Mouse (Mus musculus) thymus, postnatal 14 days (tissue): ENCODE data around the gene H3f3a.

ENCODE experiments used
- DNase-seq: peaks from one replicate; pipeline ENCODE4 v3.0.0; 2021

Gene H3f3a

DNA sequence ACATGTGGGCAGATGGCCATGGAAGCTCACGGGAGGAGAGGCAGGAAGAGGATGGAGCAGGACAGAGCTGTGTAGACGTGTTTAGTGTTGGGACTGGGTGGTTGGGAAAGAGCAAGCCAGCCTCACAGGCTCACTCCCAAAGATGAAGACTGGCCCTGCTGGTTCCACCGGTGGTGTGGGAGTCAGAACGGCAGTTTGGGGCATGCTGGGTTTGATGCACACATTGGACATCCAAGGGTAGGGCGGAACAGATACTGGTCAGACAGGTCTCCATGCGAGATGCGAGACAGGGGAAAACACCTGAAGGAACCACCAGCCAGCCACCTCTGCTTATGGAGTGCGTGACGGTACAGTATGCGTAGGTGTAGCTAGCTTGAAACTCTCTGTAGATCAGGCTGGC lies 34.8 kb downstream of the H3f3a start:
- DNase-seq, result no peak

DNA sequence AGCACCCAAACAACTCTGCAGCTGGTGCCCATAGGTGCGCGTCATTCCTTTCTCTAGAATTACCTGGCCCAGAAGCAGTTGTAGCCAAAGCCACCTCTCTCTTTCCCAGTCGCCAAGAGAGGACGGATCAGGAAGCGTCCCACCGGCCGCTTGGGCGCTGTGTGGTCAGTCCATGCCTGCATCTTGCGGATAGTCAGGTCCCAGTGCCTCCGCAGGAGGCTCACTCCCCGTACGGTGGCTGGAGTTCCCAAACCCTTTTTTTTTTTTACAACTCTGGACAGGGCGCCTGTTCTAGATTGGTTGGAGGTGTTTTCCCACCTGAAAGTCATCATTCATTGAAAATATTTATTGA lies 35.4 kb downstream of the H3f3a start:
- DNase-seq, result no peak

DNA sequence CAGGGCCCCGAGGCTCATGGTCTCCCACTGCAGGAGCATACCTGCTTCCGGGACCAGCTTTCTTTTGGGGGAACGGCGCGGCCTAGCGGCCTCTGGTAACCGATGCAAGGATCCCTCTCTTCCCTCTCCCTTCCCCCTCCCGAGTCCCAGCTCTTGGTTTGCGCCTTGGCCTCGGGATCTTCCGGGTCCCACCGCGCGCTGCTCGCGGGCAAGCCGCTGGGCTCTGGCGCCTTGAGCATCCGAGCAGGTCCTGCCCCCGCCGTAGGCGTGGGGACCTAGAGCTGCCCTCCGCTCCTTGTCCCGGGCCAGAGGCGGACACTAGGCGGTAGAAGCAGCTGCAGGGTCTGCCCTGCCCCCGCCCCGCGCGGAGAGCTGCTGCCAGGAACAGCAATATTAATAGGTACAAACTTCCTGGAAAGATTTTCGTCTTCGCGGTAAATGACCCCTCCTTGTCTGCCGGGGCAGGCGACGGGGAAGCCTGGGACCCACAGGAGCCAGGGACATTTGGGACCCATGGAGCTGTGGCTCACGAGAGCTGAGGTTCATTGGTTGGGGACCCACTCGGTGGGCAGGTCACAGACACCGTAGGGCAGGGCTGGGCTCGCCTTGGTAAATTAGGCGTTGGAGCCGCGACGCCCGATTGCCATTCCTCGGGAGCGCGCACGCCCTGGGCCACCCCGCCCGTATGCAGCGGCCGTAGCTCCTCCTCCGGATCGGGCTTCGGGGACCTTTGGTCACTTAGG lies 35.9 kb downstream of the H3f3a start:
- DNase-seq, result peak; percentile 87

DNA sequence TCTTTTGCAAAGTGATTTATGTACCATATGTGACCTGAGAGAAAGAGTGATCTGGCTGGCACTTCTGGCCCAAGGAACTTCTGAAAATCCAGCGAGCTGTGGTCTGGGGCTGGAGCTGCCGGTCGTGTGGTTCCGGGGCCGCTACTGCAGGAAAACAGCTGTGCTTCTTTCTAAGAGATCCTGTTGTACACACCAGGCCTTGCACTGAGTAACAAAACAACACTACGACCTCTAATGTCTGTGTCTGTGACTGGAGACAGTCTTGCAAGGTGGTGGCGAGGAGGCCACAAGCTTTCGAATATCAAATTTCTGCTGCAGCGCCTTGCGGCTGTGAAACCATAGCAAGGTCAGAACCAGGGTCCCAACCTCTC lies 36.5 kb downstream of the H3f3a start:
- no peak for DNase-seq

DNA sequence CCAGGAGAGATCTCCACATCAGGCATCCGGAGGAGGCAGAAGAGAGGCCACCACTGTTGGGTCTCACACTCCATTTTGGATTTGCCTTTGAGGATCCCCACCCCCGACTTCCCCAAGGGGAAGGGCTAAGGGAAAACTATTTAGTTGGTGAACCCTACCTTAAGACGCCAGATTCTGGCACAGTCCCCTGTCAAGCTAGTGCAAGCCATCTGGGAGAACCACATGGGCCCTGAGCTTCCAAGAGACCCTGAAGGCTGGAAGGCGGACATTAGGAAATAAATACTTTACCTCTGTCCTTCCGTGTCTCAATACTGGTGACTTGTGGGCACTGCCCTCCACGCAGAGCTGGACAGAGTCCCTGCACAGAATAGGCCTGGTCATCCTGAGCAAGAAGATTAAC lies 37.2 kb downstream of the H3f3a start:
- DNase-seq, result peak; percentile 17

DNA sequence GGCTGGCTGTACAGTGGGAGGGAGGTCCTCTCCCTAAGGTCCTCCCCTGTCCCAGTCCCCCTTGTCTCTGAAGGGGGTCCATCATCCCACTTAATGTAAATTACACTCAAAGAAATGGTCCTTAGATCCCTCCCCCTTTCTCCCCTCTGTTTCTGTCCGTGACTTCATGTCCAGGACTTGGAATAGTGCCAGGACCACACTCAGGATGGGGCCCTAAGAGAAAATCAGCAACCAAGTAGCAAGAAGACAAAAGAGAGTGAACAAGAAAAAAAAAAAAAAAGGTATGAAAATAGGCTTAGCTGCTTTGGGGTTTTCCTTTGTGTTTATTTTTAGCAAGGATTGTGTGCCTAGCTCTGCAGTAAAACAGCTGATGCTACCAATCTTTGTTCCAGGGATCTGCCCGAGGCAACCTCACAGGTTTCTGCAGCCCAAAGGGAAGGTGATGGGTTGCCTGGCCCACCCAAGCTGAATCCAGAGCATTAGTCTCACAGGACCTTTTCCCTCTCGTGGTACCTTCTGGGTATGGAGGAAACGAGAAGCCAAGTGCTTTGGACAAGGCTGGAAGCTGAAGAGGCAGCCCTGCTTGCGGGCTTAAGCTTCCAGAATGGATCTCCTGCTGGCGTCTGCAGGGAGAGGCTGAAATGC lies 37.8 kb downstream of the H3f3a start:
- no peak for DNase-seq

DNA sequence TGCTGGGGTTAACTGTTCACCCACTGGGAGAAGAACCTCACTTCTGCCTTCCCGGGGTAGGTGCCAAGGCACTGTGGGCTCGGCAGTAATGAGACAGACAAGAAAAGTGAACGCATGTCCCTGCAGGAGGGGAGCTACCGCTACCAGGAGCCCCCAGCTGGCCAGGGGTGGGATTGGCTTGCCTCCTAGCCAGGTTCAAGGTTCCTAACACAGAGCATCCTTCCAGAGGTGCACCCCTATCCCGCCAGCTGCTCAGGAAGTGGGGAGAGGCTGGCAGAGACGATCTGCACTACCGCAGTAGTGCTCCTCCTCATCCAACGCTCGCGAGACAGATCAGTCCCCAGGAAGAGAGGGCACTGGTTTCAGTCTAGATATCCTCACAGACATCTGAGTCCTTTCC lies 38.4 kb downstream of the H3f3a start:
- peak; percentile 53 for DNase-seq

DNA sequence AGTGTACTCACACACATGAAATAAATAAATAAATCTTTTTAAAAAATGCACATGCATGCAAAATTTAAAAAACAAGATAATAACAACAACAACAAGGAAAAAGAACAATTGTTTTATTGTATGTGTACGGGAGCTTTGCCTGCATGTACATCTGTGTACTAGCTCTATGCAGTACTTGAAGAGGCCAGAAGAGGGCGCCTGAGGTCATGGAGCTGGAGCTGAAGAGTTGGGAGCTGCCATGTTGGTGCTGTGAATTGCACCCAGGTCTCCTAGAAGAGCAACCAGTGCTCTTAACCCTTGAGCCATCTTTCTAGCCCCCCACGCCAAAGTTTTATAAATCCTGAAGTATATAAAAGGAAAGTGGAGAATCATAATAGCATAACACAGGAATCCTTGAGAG lies 39.1 kb downstream of the H3f3a start:
- peak; percentile 58 for DNase-seq

DNA sequence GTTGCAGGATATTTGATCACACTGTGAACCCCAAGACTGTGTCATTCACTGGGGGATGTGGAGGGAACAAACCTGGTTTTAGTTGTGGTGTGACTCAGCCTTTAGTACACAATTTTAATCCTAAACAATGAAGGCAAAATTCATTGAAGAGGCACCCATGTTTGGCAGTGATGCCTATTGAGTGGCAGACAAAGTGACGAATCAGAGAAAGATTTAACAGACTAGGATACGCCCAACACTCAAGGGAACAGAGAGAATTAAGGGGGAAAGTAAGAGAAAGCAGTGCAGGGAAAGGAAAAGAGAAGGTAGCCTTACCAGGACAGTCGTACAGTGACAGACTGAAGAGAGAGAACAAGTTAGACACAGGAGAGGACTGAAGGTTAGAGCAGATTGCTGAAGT lies 41.5 kb downstream of the H3f3a start:
- no peak for DNase-seq

DNA sequence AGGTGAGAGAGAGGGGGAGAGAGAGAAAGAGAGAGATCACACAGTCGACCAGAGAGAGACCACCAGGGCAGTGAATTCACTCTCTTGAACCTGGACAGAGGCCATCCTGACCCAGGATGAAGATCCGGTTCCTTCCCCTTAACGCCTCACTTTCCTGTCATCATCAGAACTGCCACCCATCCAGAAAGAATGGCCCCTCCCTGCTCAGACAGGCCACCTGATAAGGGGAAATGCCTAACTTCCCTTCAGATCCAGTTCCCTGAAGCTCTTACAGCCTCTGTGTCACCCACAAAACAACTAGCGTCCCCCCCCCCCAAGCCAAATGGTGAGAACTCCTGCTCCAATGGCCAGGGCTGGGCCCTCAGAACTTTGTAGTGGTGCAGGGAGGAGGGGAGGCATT lies 42.0 kb downstream of the H3f3a start:
- no peak for DNase-seq

DNA sequence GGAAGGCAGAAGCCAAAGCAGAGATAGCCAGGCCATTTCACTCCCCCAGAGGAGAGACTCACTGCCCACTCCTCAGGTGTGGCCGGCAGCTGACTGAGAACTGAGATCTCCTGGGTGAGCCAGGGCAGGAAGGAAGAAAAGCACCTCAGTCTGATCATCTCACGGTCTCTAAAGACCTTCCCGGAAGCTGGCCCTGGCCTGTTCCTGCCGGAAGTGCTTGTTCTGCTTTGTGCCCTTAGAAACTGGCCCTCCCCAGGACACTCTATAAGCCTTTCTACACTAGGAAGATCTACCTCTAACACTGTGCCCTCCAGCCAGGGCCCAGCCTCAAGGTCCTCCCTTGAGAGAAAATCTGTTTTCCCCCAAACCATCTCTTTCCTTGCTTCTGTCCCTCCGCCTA lies 42.4 kb downstream of the H3f3a start:
- no peak for DNase-seq

DNA sequence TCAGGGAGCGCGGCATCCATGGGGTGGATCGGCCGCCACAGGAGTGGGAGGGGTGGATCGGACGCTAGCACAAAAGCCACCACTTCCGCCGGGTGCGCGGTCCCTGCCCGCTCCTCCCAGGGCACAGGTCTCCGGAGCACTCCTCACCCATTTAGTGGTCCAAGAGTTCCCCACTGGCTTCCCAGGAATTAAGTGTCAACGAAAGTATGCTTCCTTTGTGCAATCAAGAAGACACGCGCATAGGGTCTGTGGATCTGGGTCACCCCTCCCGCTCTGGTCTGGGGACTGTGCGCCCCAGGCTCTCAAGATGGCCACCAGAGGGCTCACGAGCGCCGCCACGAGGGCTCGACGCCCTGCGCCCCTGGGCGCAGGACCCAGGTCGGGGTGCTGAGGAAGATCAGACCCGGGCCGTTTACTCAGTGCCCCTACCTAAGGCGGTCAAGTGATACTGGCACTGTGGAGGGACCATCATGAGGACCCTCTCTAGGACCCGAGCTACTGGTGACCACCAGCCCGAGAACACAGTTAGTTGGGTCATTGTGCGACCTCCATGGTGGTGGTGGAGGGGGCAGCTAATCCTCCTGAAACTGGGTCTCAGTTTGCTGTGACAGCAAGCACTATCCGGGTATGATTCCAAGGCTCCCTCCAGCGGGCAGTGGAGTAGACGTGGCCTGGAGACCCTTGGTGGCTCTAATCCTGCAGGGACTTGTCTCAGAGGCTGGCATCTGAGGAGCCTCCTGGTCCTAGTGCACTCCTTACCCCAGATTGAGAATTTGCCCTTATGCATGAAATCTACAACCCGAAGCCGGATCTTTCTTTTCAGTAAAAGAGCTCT lies 45.2 kb downstream of the H3f3a start:
- DNase-seq, result peak; percentile 87

DNA sequence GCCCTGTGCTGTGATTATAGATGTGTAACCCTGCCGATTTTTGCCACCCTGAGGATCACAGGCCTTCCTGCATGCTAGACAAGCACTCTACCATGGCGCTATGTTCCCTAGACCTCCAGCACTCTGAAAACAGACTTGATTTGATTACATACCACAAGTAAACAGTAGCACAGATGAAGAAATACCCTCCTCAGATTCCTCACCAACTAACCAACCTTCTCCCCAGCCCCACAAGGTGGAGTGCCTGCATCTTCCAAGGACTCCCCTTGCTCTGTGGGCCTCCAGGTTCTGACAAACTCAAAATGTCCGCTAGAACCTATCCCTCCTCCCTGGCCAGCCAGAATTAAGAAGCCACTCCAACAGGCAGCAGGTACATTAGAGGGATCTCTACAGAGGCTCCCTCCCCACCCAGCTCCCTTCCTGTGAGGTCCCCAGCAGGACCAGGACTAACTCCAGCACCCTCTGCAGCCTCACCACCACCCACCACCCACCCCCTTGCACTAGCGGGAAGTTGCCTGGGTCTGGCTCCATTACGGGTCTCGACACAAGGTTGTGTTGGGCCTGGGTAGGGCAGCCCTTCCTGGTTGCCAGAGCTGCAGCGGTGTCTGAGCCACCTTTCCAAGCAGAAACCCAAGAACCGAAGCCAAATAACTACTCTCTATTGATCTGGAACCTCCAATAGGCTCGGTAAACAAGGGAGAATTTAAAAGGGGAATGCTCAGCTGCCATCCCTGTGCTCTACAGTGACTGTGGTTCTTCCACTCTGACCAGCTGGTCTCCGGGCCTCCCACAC lies 46.0 kb downstream of the H3f3a start:
- DNase-seq, result peak; percentile 61

DNA sequence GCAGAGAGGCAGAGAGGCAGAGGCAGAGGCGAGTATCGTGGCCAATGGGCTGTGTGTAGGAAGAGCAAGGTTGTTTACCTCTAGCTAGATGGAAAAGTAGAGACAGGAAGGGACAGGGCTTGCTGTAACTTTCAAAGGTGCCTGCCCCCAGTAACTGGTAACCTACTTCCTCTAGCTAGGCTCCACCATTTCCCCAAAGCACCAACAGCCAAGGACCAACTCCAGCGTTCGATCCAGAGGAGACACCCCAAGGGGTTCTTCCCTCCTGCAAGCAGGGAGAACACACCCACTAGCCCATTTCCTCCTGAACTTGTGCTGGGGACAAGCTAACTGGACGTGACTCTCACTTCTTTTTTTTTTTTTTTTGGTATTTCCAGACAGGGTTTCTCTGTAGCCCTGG lies 47.2 kb downstream of the H3f3a start:
- DNase-seq, result peak; percentile 50

DNA sequence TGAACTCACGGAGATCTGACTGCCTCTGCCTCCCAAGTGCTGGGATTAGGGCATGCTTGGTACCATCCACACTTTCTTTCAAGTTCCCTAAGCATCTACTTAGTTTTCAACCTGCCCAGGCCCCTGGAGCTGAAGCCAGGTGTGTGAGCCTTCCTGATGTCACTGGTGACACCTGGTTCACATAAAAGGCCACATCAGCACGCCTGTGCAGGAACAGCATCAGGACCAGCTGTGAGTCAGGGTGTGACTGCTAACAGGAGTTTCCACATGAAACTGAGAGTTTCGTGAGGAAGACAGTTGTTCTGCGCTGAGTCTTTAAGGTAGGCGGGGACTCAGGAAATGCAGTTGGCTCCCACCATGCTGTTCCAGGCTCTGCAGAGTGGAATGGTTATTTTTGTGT lies 48.4 kb downstream of the H3f3a start:
- DNase-seq, result peak; percentile 31

DNA sequence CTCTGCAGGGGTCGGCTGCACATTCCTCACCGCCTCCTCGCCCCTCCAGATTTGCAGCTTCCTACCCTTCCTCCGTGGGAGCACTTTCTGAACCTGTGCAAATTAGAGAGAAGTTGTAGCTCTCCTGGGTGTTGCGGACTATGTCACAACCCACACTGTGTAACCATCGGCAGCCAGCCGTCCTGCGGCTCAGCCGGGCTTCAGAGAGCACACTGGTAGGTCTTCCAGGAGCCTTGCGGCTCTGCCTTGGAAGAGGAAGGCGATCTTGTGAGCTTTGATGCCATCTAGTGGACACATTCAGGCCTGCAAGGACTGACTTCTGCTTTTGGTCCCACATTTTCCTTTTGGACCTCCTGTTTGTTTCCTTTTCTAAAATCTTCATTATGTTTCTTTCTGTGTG lies 49.9 kb downstream of the H3f3a start:
- peak; percentile 85 for DNase-seq

DNA sequence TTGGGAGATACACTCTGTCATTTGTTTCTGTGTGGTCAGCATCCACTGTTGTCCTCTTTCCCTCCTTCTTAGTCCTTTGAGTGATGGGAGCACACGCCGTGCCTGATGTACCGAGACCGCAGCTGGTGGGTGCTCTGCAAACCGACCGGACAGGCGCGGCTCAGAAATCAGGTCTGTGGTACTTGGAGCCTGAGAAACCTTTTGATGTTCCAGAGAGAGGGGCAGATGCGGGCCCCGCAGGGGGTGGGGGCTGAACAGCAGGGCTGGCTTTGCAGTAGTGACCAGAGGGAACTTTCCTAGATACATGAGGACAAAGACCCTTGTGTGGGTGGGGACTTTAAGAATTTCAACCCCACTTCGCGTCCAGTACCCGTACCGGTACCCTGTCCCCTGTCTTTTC lies 50.4 kb downstream of the H3f3a start:
- no peak for DNase-seq

DNA sequence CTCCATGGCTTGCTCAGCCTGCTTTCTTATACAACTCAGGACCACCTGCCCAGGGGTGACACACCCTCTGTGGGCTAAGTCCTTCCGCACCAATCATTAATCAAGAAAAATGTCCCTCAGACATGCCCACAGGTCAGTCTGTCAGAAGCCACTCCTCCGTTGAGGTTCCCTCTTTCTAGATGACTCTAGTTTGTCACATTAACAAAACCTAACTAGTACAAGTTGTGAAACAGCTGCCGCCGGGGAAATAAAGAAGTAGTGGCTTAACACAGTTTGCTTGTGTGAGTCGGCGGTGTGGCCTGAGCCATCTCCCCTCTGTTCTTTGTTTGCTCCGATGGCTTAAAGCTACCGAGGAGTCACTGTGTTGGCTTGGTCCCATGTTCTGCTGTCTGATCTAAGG lies 51.1 kb downstream of the H3f3a start:
- DNase-seq, result no peak

DNA sequence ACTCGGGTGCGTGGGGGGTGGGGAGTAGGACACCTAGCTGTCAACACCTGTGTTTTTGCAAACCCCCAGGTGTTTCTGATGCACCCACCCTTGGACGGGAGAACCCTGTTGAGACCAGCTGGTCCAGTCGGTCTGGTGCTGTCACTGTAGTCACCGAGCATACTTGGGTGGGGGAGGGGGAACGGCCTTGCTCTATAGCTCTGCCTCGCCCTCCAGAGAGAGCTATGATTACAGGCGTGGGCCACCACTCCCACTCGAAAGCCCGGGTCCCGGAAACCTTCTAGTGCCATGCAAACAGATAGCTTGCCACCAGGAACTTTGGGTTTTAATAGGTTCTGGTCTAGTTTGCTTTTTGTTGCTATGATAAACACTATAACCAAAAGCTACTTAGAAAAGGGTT lies 51.6 kb downstream of the H3f3a start:
- no peak for DNase-seq

DNA sequence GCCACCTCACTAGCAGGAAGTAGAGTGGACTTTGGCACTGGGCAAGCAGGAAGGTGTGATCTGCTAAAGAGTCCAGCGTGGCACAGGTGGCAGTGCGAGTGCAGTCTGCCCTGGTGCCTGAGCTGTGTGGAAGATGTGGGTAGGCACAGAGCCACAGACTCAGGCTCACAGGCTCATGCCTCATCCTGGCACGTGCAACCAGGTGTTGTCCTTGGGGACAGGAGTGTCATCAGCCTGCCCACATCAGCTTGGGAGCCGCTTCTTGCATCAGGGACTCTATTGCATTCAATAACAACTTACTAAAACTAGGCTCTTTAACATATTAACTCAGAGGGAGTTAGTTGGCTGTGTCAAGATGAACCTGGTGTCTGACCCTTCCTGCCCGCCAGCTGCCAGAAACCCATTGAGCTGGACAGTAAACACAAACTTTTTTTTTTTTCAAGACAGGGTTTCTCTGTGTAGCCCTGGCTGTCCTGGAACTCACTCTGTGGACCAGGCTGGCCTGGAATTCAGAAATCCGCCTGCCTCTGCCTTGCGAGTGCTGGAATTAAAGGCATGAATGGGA lies 55.7 kb downstream of the H3f3a start:
- no peak for DNase-seq

DNA sequence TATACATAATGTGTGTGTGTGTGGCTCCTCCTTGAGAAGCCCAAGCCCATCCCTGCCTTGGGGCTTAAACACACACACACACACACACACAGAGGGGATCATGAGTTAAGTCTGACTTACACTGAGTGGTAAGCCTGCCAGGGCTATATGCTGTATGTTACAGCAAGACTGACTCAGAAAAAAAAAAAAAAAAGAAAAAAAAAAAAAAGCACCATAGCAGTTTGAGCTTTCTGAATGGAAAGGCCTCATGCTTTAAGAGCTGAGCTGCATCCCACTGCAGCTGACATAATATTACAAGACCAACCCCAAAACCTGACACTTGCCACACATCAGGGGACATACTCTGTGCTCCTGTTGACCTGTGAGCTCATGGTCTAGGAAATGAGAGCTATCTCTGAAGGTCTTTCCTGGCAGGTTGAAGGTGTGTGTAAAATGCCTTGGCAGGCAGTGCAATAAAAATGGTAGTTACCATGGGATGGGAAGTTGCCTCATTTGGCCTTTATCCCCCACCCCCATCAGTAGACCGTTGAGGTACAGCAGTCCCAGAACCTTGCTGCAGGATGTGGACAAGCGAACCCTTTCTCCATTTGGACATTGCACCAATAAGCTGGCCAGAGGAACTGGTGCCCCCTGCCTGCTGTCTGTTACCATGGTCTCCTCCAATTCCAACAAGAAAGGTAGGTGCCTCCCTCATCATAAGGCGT lies 56.3 kb downstream of the H3f3a start:
- DNase-seq, result no peak

DNA sequence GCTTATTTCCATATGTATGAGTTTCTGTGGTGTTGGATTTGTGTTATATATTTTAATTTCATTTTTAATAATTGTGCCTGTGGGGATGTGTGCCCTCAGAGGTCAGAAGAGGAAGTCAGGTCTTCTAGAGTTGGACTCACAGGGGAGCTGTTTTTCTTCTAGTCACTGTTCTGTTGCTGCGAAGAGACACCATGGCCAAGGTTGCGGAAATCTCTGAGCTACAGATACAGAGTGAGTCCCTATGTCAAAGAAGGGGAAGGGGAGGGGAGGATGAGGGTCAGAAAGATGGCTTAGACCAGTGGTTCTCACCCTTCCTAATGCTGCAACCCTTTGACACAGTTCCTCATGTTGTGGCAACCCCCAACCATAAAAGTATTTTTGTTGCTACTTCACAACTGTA lies 57.0 kb downstream of the H3f3a start:
- DNase-seq, result no peak
